Mouse (Mus musculus) erythroblast, embryonic 14.5 days (primary cell): Measurements from ENCODE around the gene Mrpl54. TPM values are rescaled to one million over a fixed set of nuclear protein-coding genes. Genes with fewer than 3 reads are reported as not detected.

Experiments
- H3K27me3 ChIP-seq: 2 replicates; pipeline ENCODE4 v1.6.1; 2012; ENCODE audit warnings: inconsistent platforms; ENCODE audit not compliant: control insufficient read depth
- H3K36me3 ChIP-seq: 2 replicates; pipeline ENCODE4 v1.6.1; 2012; ENCODE audit warnings: mild to moderate bottlenecking, inconsistent platforms; ENCODE audit not compliant: control insufficient read depth
- H3K4me1 ChIP-seq: 2 replicates; pipeline ENCODE4 v1.6.1; 2012; ENCODE audit warnings: inconsistent platforms; ENCODE audit not compliant: control insufficient read depth
- H3K4me3 ChIP-seq: replicated peaks from 2 replicates; pipeline ENCODE3; 2012; ENCODE audit warnings: moderate library complexity, mild to moderate bottlenecking, inconsistent platforms
- H3K9me3 ChIP-seq: 2 replicates; pipeline ENCODE4 v1.6.1; 2012; ENCODE audit warnings: low read length, inconsistent platforms, mixed read lengths; ENCODE audit not compliant: control insufficient read depth
- GATA1 ChIP-seq: IDR thresholded peaks from 2 replicates; pipeline ENCODE4 v1.6.1; 2012; ENCODE audit warnings: low read length, inconsistent platforms, mixed read lengths
- TAL1 ChIP-seq: IDR thresholded peaks from 3 replicates; pipeline ENCODE4 v1.6.1; 2012; ENCODE audit warnings: low read length, inconsistent platforms, mixed read lengths
- polyA plus RNA-seq: library from polyadenylated mRNA; stranded (reverse); fragments of >175 nt; gene quantifications from 2 replicates; pipeline ENCODE4 v1.2.3, GENCODE M21; 2012

The Mrpl54 gene
- 43.8 and 44.0 TPM in 2 replicates for polyA plus RNA-seq

DNA sequence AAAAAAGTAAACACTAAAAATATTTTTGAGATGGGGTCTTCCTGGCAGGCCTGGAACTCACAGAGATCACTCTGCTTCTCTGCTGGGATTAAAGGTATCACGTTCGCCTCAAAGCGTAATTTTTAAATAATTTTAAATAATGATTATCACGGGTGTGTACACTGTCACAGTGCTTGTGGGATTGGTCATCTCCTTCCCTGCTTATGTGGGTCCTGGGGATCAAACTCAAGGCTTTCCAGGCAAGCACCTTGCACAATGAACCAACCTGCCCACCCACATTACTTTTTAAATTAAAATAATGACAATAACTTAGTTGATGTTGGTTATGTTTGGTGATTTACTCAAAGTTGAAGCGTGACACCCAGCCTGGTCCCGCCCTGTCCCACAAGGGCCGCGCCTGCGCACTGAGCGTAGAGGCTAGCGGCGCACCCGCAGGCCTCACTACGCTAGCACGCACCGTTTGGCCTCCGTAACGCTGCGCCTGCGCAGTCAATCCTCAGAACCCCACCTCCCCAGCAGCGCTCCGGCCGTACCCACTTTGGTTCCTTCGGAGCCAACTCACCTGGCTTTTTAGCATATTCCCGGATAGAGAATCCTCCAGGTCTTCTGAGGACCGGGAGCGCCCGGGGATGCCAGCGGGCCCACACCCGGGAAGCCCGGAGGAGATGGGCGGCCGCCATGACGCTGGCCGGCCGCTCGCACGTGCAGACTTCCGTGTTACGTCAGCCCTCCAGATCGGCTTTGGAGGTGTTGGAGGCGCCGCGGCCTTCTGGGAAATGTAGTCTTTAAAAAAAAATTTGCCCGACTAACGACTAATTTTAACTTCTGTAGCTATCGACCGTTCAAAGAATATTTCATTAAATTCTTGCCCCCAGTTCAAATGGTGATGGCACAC lies at the start of gene Mrpl54, which contains the start of gene Apba3:
Mrpl54 (minus strand) TSS at position 724 of the 895 bp plus-strand sequence.
Apba3 (plus strand) TSS at position 750 of the 895 bp plus-strand sequence.
- Histone ChIP-seq H3K36me3 (peaks cover 48% of the 10 kb centered on the region), H3K4me3 (peak within 1 kb of the TSS; percentile 76), H3K4me1 (peaks cover 50% of the 10 kb centered on the region), H3K27me3 (no peaks in the 10 kb centered on the region), H3K9me3 (no peaks in the 10 kb centered on the region)
- TF ChIP-seq TAL1 (no peak), GATA1 (no peak)

DNA sequence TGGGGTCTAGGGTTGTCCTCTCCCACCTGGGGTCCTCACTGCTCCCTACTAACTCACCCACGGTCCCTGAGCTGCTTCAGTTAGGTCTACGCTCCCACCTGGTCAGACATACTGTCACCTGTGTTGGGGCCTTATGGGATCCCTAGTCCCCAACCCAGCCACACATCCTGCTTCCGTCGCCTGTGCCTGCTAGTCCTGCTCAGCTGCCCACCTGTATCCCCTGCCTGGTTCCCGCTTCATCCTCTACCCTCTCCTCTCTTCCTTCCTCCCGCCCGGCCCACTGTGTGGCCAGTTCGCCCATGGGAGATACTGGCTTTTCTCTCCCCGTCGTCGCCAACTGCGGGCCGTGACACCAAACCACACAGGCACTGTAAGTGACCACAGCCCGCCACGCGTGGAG lies 48.9 kb upstream of the Mrpl54 start:
- Histone ChIP-seq H3K4me1 (peaks cover 58% of the 10 kb centered on the region), H3K36me3 (peaks cover 79% of the 10 kb centered on the region), H3K27me3 (no peaks in the 10 kb centered on the region), H3K4me3 (no peak overlapping the region), H3K9me3 (no peaks in the 10 kb centered on the region)
- TF ChIP-seq GATA1 = no peak
- TF ChIP-seq TAL1 = no peak

DNA sequence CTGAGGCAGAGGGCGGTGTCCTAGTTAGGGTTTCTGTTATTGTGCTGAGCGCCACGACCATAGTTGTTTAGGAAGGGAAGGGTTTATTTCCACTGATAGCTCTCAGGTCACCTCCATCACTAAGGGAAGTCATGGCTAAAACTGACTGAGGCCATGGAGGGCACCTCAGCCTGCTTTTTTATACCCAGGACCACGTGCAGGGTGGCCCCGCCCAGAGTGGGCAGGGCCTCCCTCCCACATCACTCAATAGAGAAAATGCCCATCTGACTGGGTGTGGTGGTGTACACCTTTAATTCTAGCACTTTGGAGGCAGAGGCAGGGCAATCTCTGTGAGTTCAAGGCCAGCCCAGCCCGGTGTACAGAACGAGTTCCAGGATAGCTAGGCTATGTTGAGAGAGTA lies 47.5 kb upstream of the Mrpl54 start:
- TF ChIP-seq GATA1 = no peak
- no peak for TF ChIP-seq TAL1
- no peak overlapping the region for H3K4me3 ChIP-seq
- peaks cover 93% of the 10 kb centered on the region for H3K36me3 ChIP-seq
- H3K4me1 ChIP-seq = peaks cover 45% of the 10 kb centered on the region
- H3K27me3 ChIP-seq = no peaks in the 10 kb centered on the region
- no peaks in the 10 kb centered on the region for H3K9me3 ChIP-seq

DNA sequence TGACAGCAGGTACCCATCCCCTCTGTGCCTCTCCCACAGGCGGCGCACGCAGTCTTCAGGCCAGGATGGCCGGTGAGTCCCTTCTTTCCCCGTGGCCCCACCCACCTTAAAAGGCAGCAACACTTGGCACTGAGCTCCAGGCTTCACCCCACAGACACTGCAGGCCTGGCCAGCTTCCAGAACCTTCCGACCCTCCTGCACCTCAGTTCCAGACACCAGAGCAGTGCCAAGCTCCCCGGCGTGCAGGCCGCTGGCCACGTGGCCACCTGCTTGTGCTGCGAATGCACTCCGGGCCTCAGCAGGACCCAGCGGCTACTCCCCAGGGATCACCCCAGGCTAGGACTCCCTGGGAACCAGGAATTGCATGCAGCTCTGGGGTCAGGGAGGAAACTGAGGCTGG lies 46.8 kb upstream of the Mrpl54 start:
- H3K4me3 ChIP-seq = no peak overlapping the region
- peaks cover 39% of the 10 kb centered on the region for H3K4me1 ChIP-seq
- peaks cover 94% of the 10 kb centered on the region for H3K36me3 ChIP-seq
- H3K27me3 ChIP-seq = no peaks in the 10 kb centered on the region
- H3K9me3 ChIP-seq = no peaks in the 10 kb centered on the region
- no peak for TF ChIP-seq TAL1
- no peak for TF ChIP-seq GATA1

DNA sequence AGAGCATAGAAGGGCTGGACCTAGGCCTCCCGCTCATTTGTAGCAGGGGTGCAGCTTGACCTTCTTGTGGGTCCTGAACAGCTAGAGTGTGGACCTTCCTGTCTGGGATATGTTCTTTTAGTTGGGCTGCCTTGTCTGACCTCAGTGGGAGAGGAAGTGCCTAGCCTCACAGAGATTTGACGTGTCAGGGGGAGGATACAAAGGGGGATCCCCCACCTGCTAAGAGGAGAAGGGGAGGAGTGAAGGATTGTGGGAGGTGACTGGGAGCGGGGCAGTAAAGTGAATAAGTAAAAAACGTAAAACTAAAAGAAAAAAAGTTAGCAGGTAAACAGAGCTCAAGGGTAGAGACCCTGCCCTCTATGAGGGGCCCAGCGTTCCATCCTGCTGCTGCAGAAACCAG lies 42.8 kb upstream of the Mrpl54 start:
- Histone ChIP-seq H3K27me3 (no peaks in the 10 kb centered on the region), H3K36me3 (peaks cover 94% of the 10 kb centered on the region), H3K9me3 (no peaks in the 10 kb centered on the region), H3K4me1 (peaks cover 14% of the 10 kb centered on the region), H3K4me3 (no peak overlapping the region)
- no peak for TF ChIP-seq GATA1
- TF ChIP-seq TAL1 = no peak

DNA sequence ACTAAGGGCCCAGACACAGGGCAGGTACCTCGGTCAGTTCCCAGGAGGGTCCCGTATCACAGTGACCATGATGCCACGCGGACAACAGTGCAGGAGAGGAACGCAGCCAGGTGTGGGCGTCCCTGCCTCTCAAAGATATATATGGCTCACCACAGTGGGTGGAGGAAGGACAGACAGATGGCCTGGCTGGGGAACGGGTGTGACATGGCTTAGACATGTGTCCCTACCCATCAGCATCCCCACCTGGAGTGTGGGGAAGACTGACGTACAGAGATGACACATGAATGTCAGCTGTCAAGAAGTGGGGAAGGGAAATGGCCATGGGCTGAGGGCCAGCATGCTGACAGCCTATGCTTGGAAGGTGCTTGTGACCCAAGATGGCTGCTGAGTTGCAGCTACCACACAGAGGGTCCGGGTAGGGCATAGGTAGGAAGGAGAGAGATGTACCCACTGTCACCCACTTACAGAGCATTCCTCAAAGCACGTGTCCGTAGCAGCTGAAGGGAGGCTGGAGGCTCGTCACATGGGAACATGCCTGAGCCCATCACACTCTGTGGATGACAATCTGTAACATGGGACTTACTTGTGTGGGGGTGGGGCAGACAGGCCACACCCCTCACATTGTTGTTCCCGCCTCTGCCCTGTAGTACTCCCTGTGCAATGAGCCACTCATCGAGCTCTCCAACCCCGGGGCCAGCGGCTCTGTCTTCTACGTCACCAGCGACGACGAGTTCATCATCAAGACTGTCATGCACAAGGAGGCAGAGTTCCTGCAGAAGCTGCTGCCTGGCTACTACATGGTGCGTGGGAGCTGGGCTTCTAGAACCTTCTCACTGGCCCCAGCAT lies 40.3 kb upstream of the Mrpl54 start:
- Histone ChIP-seq H3K4me1 (peaks cover 29% of the 10 kb centered on the region), H3K9me3 (no peaks in the 10 kb centered on the region), H3K36me3 (peaks cover 72% of the 10 kb centered on the region), H3K27me3 (no peaks in the 10 kb centered on the region), H3K4me3 (no peak overlapping the region)
- TF ChIP-seq TAL1 (no peak), GATA1 (no peak)

DNA sequence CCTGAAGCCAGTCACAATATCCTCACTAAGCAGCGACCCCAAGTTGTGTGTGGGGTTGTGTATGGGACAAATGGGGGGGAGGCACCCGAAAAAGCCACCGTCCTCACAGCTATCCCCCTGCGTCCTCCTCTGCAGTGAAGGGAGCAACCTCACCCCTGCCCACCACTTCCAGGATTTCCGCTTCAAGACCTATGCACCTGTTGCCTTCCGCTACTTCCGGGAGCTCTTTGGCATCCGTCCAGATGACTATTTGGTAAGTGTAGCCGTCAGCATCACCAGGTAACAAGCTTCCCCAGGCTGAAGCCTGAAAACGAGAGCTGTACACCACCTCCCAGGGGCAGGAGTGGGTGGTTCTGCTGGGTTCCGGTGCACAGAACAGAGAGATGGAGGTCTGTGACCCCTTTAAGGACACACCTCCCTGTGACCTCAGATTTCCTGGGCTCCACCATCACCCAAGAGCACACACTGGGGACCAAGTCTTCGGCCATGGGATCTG lies 39.5 kb upstream of the Mrpl54 start:
- H3K4me1 ChIP-seq = peaks cover 36% of the 10 kb centered on the region
- no peaks in the 10 kb centered on the region for H3K9me3 ChIP-seq
- H3K36me3 ChIP-seq = peaks cover 70% of the 10 kb centered on the region
- H3K27me3 ChIP-seq = no peaks in the 10 kb centered on the region
- TF ChIP-seq TAL1 (no peak), GATA1 (no peak)
- H3K4me3 ChIP-seq = no peak overlapping the region

DNA sequence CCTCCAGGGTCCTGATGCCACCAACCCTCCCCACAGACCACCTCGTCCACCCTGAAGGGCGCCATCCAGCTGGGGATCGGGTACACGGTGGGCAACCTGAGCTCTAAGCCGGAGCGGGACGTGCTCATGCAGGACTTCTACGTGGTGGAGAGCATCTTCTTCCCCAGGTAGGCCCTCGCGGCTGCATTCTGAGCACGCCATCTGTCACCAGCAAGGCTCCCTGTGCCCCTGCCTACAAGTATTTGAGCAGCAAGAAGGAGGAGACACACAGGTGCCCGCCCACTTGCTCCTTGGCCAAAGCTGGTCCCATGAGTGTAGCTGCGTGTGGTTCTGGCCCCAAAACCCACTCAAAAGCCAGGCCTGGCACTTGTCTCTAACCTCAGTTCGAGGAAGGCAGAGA lies 38.9 kb upstream of the Mrpl54 start:
- Histone ChIP-seq H3K9me3 (no peaks in the 10 kb centered on the region), H3K36me3 (peaks cover 64% of the 10 kb centered on the region), H3K4me1 (peaks cover 39% of the 10 kb centered on the region), H3K27me3 (no peaks in the 10 kb centered on the region), H3K4me3 (no peak overlapping the region)
- TF ChIP-seq TAL1 = no peak
- TF ChIP-seq GATA1 = no peak
